Mouse (Mus musculus) stomach, postnatal 0 days (tissue): ENCODE measurements at regions not wholly inside any gene's neighbourhood (a gene's known extent, or its start where the extent isn't known, plus 50 kb on each side); places are given as distances from the start of the nearest gene placed in this dataset.

Experiments used
- ATAC-seq: fragments of 200-750 bp; cut with Nextera tagmentation; 2 replicates; pipeline ENCODE4 v1.8.0; 2017; ENCODE audit not compliant: low FRiP score, low TSS enrichment
- DNase-seq: peaks from one replicate; pipeline ENCODE4 v3.0.0-alpha.2; 2016; ENCODE audit warnings: low spot score
- H3K27ac ChIP-seq: fragments of 300-500 bp; sonication (generic); replicated peaks from 2 replicates; pipeline ENCODE4 v1.5.1; 2014; ENCODE audit warnings: mild to moderate bottlenecking, control low read depth
- H3K27me3 ChIP-seq: fragments of 300-500 bp; sonication (generic); 2 replicates; pipeline ENCODE4 v1.6.1; 2014; ENCODE audit warnings: low read length; ENCODE audit not compliant: control insufficient read depth, insufficient read depth
- H3K36me3 ChIP-seq: fragments of 300-500 bp; sonication (generic); 2 replicates; pipeline ENCODE4 v1.6.1; 2014; ENCODE audit warnings: low read length, mixed read lengths; ENCODE audit not compliant: control insufficient read depth, insufficient read depth
- H3K4me1 ChIP-seq: fragments of 300-500 bp; sonication (generic); replicated peaks from 2 replicates; pipeline ENCODE4 v1.6.1; 2014; ENCODE audit warnings: antibody characterized with exemption; ENCODE audit not compliant: control insufficient read depth, insufficient read depth
- H3K4me2 ChIP-seq: fragments of 300-500 bp; sonication (generic); replicated peaks from 2 replicates; pipeline ENCODE4 v1.6.1; 2014; ENCODE audit warnings: low read depth, mild to moderate bottlenecking, control low read depth, moderate library complexity
- H3K4me3 ChIP-seq: fragments of 300-500 bp; sonication (generic); 2 replicates; pipeline ENCODE4 v1.5.1; 2014; ENCODE audit warnings: low read depth, low read length, control low read depth
- H3K9ac ChIP-seq: fragments of 300-500 bp; sonication (generic); 2 replicates; pipeline ENCODE4 v1.6.1; 2014; ENCODE audit warnings: mild to moderate bottlenecking, low read length, control low read depth, mixed read lengths
- H3K9me3 ChIP-seq: fragments of 300-500 bp; sonication (generic); 2 replicates; pipeline ENCODE4 v1.6.1; 2016; ENCODE audit warnings: low read length; ENCODE audit not compliant: control insufficient read depth
- CTCF ChIP-seq: IDR thresholded peaks from 2 replicates; pipeline ENCODE4 v1.5.1; 2016; ENCODE audit warnings: antibody characterized with exemption, low read depth, mild to moderate bottlenecking, moderate library complexity
- EP300 ChIP-seq: optimal IDR thresholded peaks from 2 replicates; pipeline ENCODE3; 2016; ENCODE audit warnings: antibody characterized with exemption
- WGBS: fragments of 180-500 bp; shearing (Covaris S2); extraction: QIAGEN DNeasy Blood & Tissue Kit; methylation state at CpG from one replicate; pipeline ENCODE4 v1.1.7; 2014; 5-methylcytosine and 5-hydroxymethylcytosine counted together

- no peak for ATAC-seq
- 89% methylated on average over 2 of the region's 2 CpGs for WGBS
- H3K9me3 ChIP-seq, result no peaks in the 10 kb centered on the region
Observed at GRCm38 (mm10) chr5:91892338-91892737, 70.5 kb downstream of the Rchy1 start.

GRCm38 (mm10) chr5:91881771-91882170 lies 81.1 kb downstream of the Rchy1 start:
- TF ChIP-seq EP300 (no peak), CTCF (no peak)
- no peaks in the 10 kb centered on the region for H3K36me3 ChIP-seq
- H3K9ac ChIP-seq, result no peak overlapping the region
- H3K4me2 ChIP-seq, result no peak overlapping the region
- no peaks in the 10 kb centered on the region for H3K4me1 ChIP-seq
- no peaks in the 10 kb centered on the region for H3K27me3 ChIP-seq
- DNase-seq (no peak), ATAC-seq (no peak)
- 53% methylated on average over 1 of the region's 1 CpGs for WGBS
- no peaks in the 10 kb centered on the region for H3K9me3 ChIP-seq
- no peak overlapping the region for H3K4me3 ChIP-seq
- no peak overlapping the region for H3K27ac ChIP-seq

More at GRCm38 (mm10) chr5:91892338-91892737, 70.5 kb downstream of the Rchy1 start:
- Histone ChIP-seq H3K4me3 (no peak overlapping the region), H3K4me2 (no peak overlapping the region), H3K27me3 (no peaks in the 10 kb centered on the region), H3K36me3 (no peaks in the 10 kb centered on the region), H3K27ac (no peak overlapping the region), H3K9ac (no peak overlapping the region), H3K4me1 (no peaks in the 10 kb centered on the region)
- no peak for DNase-seq
- TF ChIP-seq EP300 (no peak), CTCF (no peak)

- WGBS, result 94% methylated on average over 3 of the region's 3 CpGs
- no peak overlapping the region for H3K27ac ChIP-seq
- no peaks in the 10 kb centered on the region for H3K9me3 ChIP-seq
- H3K27me3 ChIP-seq, result no peaks in the 10 kb centered on the region
- DNase-seq (no peak), ATAC-seq (no peak)
- H3K36me3 ChIP-seq, result no peaks in the 10 kb centered on the region
- H3K4me1 ChIP-seq, result no peaks in the 10 kb centered on the region
- H3K4me3 ChIP-seq, result no peak overlapping the region
- no peak overlapping the region for H3K4me2 ChIP-seq
- no peak for TF ChIP-seq CTCF
- TF ChIP-seq EP300, result no peak
- H3K9ac ChIP-seq, result no peak overlapping the region
Observed at GRCm38 (mm10) chr5:91880231-91880630, 82.6 kb downstream of the Rchy1 start.

GRCm38 (mm10) chr5:91878627-91879026 lies 84.2 kb downstream of the Rchy1 start:
- H3K4me2 ChIP-seq, result no peak overlapping the region
- 75% methylated on average over 11 of the region's 11 CpGs for WGBS
- no peak overlapping the region for H3K4me3 ChIP-seq
- no peak for TF ChIP-seq CTCF
- TF ChIP-seq EP300, result no peak
- no peak for DNase-seq
- no peaks in the 10 kb centered on the region for H3K9me3 ChIP-seq
- H3K4me1 ChIP-seq, result no peaks in the 10 kb centered on the region
- ATAC-seq, result no peak
- H3K27me3 ChIP-seq, result no peaks in the 10 kb centered on the region
- no peaks in the 10 kb centered on the region for H3K36me3 ChIP-seq
- no peak overlapping the region for H3K9ac ChIP-seq
- H3K27ac ChIP-seq, result no peak overlapping the region

- H3K4me2 ChIP-seq, result no peak overlapping the region
- TF ChIP-seq CTCF, result peak; percentile 56
- TF ChIP-seq EP300, result no peak
- H3K27me3 ChIP-seq, result no peaks in the 10 kb centered on the region
- DNase-seq, result no peak
- no peaks in the 10 kb centered on the region for H3K4me1 ChIP-seq
- H3K36me3 ChIP-seq, result no peaks in the 10 kb centered on the region
- WGBS, result 79% methylated on average over 2 of the region's 2 CpGs
- ATAC-seq, result no peak
- no peak overlapping the region for H3K4me3 ChIP-seq
- no peak overlapping the region for H3K9ac ChIP-seq
- no peaks in the 10 kb centered on the region for H3K9me3 ChIP-seq
- H3K27ac ChIP-seq, result no peak overlapping the region
Observed at GRCm38 (mm10) chr5:91876682-91877031, 86.2 kb downstream of the Rchy1 start.

- WGBS, result 57% methylated on average over 10 of the region's 10 CpGs
- Histone ChIP-seq H3K4me1 (no peaks in the 10 kb centered on the region), H3K27me3 (no peaks in the 10 kb centered on the region), H3K27ac (no peak overlapping the region), H3K9ac (no peak overlapping the region), H3K4me3 (no peak overlapping the region), H3K4me2 (no peak overlapping the region), H3K9me3 (no peaks in the 10 kb centered on the region), H3K36me3 (no peaks in the 10 kb centered on the region)
- TF ChIP-seq EP300 (no peak), CTCF (no peak)
- ATAC-seq, result no peak
- DNase-seq, result no peak
Observed at GRCm38 (mm10) chr5:91875875-91876681, 86.8 kb downstream of the Rchy1 start.
